Mouse (Mus musculus): ENCODE data around the gene S100a7a.

- TF ChIP-seq POLR2A (IDR thresholded peaks at IDR 0.05; ENCODE audit: insufficient read length, low read depth) = no peak
- no peak for TF ChIP-seq POLR2AphosphoS2 (IDR thresholded peaks at IDR 0.05; ENCODE audit: insufficient read length, low read depth)
- TF ChIP-seq CEBPB (IDR thresholded peaks at IDR 0.05; ENCODE audit: insufficient read depth, poor library complexity, severe bottlenecking) = no peak
Observed at GRCm38 (mm10) chr3:90657405-90657804, 3.6 kb downstream of the S100a7a start.
